Mouse (Mus musculus) lung, adult 2 months (tissue): ENCODE data around the gene Fam124a.

ENCODE experiments used
- CTCF ChIP-seq: fragments of 200-500 bp; IDR thresholded peaks from 2 replicates; pipeline ENCODE4 v1.5.1; 2011; ENCODE audit warnings: mild to moderate bottlenecking, low read length, control low read depth; ENCODE audit not compliant: insufficient read depth
- POLR2A ChIP-seq: fragments of 200-500 bp; IDR thresholded peaks from 2 replicates; pipeline ENCODE4 v1.6.1; 2011; ENCODE audit warnings: low read depth, mild to moderate bottlenecking, control low read depth, low read length, borderline replicate concordance; ENCODE audit errors: extremely low read depth

DNA sequence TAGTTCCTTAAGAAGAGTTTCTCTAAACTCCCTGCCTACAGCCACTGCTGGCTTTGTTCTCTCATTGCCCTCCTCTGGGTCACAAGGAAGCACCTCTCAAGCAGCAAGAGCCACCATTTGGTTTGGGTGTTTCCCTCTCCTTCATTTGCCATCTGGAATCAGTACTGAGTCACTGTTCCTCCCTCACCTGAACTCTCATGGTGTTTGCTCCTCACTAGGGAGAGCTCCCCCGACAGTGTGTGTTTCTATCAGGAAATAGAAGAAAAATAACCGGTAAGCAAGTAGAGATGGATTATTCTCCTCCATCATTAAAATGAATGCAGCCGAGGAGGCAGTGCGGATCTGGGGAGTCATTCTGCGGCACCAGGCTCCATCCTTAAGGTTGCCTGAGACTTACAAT is 13.9 kb downstream of the Fam124a start:
- TF ChIP-seq POLR2A, result no peak
- TF ChIP-seq CTCF, result no peak
